Mouse (Mus musculus) neural tube, embryonic 13.5 days (tissue): Measurements from ENCODE around the gene Fam209. TPM values are rescaled to one million over a fixed set of nuclear protein-coding genes. Genes with fewer than 3 reads are reported as not detected.

Source experiments
- ATAC-seq: fragments of 200-750 bp; cut with Nextera tagmentation; 2 replicates; pipeline ENCODE4 v1.8.0; 2017; ENCODE audit warnings: low read depth, mild to moderate bottlenecking, moderate TSS enrichment, moderate library complexity
- H3K27ac ChIP-seq: fragments of 300-500 bp; sonication (generic); replicated peaks from 2 replicates; pipeline ENCODE4 v1.5.1; 2015; ENCODE audit warnings: moderate library complexity, mild to moderate bottlenecking, inconsistent platforms
- H3K27me3 ChIP-seq: fragments of 300-500 bp; sonication (generic); 2 replicates; pipeline ENCODE4 v1.6.1; 2015; ENCODE audit warnings: mild to moderate bottlenecking, inconsistent platforms
- H3K36me3 ChIP-seq: fragments of 300-500 bp; sonication (generic); 2 replicates; pipeline ENCODE4 v1.6.1; 2015; ENCODE audit warnings: mild to moderate bottlenecking, inconsistent platforms
- H3K4me1 ChIP-seq: fragments of 300-500 bp; sonication (generic); replicated peaks from 2 replicates; pipeline ENCODE4 v1.6.1; 2015; ENCODE audit warnings: inconsistent platforms
- H3K4me2 ChIP-seq: fragments of 300-500 bp; sonication (generic); 2 replicates; pipeline ENCODE4 v1.6.1; 2015; ENCODE audit warnings: inconsistent platforms, mild to moderate bottlenecking, moderate library complexity
- H3K4me3 ChIP-seq: fragments of 300-500 bp; sonication (generic); 2 replicates; pipeline ENCODE4 v1.5.1; 2015; ENCODE audit warnings: mild to moderate bottlenecking, inconsistent platforms
- H3K9ac ChIP-seq: fragments of 300-500 bp; sonication (generic); 2 replicates; pipeline ENCODE4 v1.6.1; 2015; ENCODE audit warnings: moderate library complexity, mild to moderate bottlenecking, inconsistent platforms
- H3K9me3 ChIP-seq: fragments of 300-500 bp; sonication (generic); 2 replicates; pipeline ENCODE4 v1.6.1; 2016; ENCODE audit warnings: inconsistent platforms
- WGBS: fragments of 180-500 bp; shearing (Covaris S2); methylation state at CpG from one replicate; pipeline ENCODE4 v1.1.7; 2015; 5-methylcytosine and 5-hydroxymethylcytosine counted together
- polyA plus RNA-seq: library from polyadenylated mRNA; unstranded; fragments of >200 nt; fragmentation: Nextera tagmentation; extraction: Ambion mirVana; gene quantifications from 2 replicates; pipeline ENCODE4 v1.2.1, GENCODE M21; 2015

Gene Fam209
- polyA plus RNA-seq, 1 experiment from 2014 or later, result 0.49 TPM

GRCm38 (mm10) chr2:172452458-172452857 lies 19.9 kb upstream of the Fam209 start:
- Histone ChIP-seq H3K4me3 (no peak overlapping the region), H3K36me3 (peaks cover 89% of the 10 kb centered on the region), H3K9me3 (no peaks in the 10 kb centered on the region), H3K27me3 (no peaks in the 10 kb centered on the region), H3K4me1 (no peaks in the 10 kb centered on the region), H3K4me2 (no peak overlapping the region), H3K9ac (no peak overlapping the region), H3K27ac (no peak overlapping the region)
- ATAC-seq, result no peak
- WGBS, result 94% methylated on average over 10 of the region's 10 CpGs

- no peak within 1 kb of the TSS for H3K4me3 ChIP-seq
- no peaks in the 10 kb centered on the region for H3K9me3 ChIP-seq
- no peaks in the 10 kb centered on the region for H3K27me3 ChIP-seq
- H3K4me1 ChIP-seq, result no peaks in the 10 kb centered on the region
- WGBS, result 88% methylated on average over 11 of the region's 11 CpGs
- H3K9ac ChIP-seq, result no peak within 1 kb of the TSS
- H3K36me3 ChIP-seq, result peaks cover 68% of the 10 kb centered on the region
- no peak within 1 kb of the TSS for H3K4me2 ChIP-seq
- ATAC-seq, result no peak
- H3K27ac ChIP-seq, result no peak within 1 kb of the TSS
Observed at GRCm38 (mm10) chr2:172458496-172458895, 13.8 kb upstream of the Fam209 start, which contains the start of gene Gcnt7. Gcnt7 (minus strand) TSS chr2:172458596.

DNA sequence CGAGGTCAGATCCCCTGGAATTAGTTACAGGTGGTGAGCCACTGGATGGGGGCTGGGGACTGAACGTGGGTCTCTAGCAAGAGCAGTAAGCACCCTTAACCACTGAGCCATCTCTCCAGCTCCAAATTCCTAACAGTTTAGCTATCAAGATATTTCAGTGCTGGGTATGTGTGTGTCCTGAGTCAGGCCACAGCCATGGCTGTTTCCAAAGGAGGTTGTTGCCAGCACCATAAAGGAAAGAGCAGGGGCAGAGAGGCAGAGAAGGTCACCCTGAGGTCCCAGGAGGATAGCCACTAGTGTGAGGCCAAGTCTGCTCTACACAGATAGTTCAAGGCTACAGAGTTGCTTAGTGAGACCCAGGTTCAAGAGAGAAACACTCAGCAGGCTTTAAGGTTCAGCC lies 11.7 kb upstream of the Fam209 start:
- H3K9me3 ChIP-seq, result no peaks in the 10 kb centered on the region
- 93% methylated on average over 2 of the region's 2 CpGs for WGBS
- H3K9ac ChIP-seq, result no peak overlapping the region
- no peak overlapping the region for H3K27ac ChIP-seq
- no peak for ATAC-seq
- H3K36me3 ChIP-seq, result peaks cover 75% of the 10 kb centered on the region
- H3K4me2 ChIP-seq, result no peak overlapping the region
- no peak overlapping the region for H3K4me3 ChIP-seq
- H3K27me3 ChIP-seq, result no peaks in the 10 kb centered on the region
- no peaks in the 10 kb centered on the region for H3K4me1 ChIP-seq

DNA sequence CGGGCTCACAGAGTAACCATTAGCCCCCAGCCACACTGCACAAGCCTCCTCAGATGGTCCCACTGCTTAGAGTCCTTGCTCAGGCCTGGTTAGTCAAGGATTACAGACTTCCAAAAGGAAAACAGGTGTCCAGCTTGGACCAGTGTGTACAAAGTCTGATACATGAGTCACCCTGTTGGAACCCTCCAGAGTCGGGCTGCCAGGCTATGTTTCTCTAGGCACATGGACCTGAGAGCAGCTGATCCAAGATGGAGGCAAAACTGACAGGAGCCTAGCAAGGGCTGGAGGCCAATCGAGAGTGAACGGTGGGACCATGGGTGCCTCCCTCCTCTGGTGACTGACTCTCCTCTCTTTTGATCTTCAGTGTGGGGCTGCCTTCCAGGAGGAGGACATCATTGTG lies 9.5 kb upstream of the Fam209 start:
- Histone ChIP-seq H3K4me3 (no peak overlapping the region), H3K4me1 (no peaks in the 10 kb centered on the region), H3K27ac (no peak overlapping the region), H3K9ac (no peak overlapping the region), H3K36me3 (peaks cover 78% of the 10 kb centered on the region), H3K9me3 (no peaks in the 10 kb centered on the region), H3K4me2 (no peak overlapping the region), H3K27me3 (no peaks in the 10 kb centered on the region)
- ATAC-seq, result no peak
- 92% methylated on average over 4 of the region's 4 CpGs for WGBS

DNA sequence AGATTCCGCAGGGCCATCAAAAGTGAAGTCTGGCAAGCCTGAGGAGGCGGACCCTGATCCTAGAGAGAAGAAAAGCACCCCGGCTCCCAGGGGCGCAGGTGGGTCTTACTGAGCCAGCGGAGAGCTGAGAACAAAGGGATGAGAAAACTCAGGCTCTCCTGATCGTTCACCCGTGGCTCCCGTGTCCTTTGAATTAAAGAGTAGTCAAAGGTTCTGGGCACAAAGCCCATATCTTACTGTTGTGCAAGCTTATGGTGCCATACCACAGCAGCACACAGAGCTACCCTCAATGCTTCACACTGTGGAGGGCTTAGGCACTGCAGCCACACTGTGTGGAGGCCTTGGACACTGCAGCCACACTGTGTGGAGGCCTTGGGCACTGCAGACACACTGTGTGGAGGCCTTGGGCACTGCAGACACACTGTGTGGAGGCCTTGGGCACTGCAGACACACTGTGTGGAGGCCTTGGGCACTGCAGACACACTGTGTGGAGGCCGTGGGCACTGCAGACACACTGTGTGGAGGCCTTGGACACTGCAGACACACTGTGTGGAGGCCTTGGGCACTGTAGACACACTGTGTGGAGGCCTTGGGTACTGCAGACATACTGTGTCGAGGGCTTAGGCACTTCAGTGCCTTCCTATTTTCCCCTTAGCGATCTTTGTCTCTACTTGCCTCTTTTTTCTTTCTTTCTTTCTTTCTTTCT lies 5.7 kb upstream of the Fam209 start:
- H3K27me3 ChIP-seq, result no peaks in the 10 kb centered on the region
- H3K4me3 ChIP-seq, result no peak overlapping the region
- 82% methylated on average over 11 of the region's 11 CpGs for WGBS
- H3K36me3 ChIP-seq, result peaks cover 83% of the 10 kb centered on the region
- no peak overlapping the region for H3K4me2 ChIP-seq
- H3K27ac ChIP-seq, result no peak overlapping the region
- no peak for ATAC-seq
- H3K9ac ChIP-seq, result no peak overlapping the region
- no peaks in the 10 kb centered on the region for H3K9me3 ChIP-seq
- H3K4me1 ChIP-seq, result no peaks in the 10 kb centered on the region

GRCm38 (mm10) chr2:172467206-172467605 lies 5.1 kb upstream of the Fam209 start:
- 98% methylated on average over 5 of the region's 5 CpGs for WGBS
- Histone ChIP-seq H3K27ac (no peak overlapping the region), H3K27me3 (no peaks in the 10 kb centered on the region), H3K36me3 (peaks cover 78% of the 10 kb centered on the region), H3K4me2 (no peak overlapping the region), H3K9me3 (no peaks in the 10 kb centered on the region), H3K4me3 (no peak overlapping the region), H3K9ac (no peak overlapping the region), H3K4me1 (no peaks in the 10 kb centered on the region)
- no peak for ATAC-seq

DNA sequence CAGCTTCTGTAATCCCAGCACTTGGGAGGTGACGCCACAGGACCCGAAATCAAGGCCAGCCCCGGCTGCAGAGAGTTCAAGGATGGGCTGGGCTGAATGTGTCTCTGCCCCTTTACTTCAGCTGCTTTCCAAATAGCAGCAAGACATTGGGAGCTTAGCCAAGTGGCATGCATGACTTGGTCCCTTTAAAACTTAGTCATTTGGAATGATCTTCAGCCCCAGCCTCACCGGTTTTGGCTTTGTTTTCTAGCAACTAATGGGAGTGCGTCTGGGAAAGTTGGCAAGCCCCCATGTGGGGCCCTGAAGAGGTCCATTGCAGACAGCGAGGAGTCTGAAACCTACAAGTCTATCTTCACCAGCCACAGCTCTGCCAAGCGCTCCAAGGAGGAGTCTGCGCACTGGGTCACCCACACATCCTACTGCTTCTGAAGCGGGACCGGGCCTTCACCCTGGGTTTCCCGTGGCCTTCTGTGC lies 3.9 kb upstream of the Fam209 start:
- no peaks in the 10 kb centered on the region for H3K9me3 ChIP-seq
- H3K36me3 ChIP-seq, result peaks cover 67% of the 10 kb centered on the region
- no peak overlapping the region for H3K9ac ChIP-seq
- WGBS, result 64% methylated on average over 11 of the region's 11 CpGs
- H3K27ac ChIP-seq, result no peak overlapping the region
- peaks cover 4% of the 10 kb centered on the region; the same call in 1 of the 2 replicates for H3K4me1 ChIP-seq
- H3K27me3 ChIP-seq, result no peaks in the 10 kb centered on the region
- H3K4me3 ChIP-seq, result no peak overlapping the region
- no peak overlapping the region for H3K4me2 ChIP-seq
- peak; percentile 75 for ATAC-seq

DNA sequence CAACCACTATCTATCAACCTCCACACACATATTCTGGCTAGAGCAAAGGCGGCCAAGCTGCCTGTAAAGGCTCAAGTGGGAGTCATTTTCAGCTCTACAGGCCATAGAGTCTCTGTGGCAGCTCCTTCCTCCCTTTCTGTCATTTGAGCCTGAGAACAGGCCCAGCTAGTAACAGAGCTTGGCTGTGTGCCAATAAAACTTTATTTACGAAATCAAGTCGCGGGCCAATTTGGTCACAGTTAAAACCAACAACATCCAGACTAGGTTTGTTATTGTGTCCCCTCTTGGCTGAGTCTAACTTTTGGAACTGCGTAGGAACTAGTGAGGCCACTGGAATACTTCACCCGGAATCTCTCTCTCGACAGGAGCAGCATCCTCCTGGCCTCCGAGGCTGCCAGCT lies 1.3 kb downstream of the Fam209 start:
- H3K9ac ChIP-seq, result no peak overlapping the region
- peaks cover 9% of the 10 kb centered on the region; the same call in 1 of the 2 replicates for H3K4me1 ChIP-seq
- no peaks in the 10 kb centered on the region; the same call in 1 of the 2 replicates for H3K27me3 ChIP-seq
- no peak overlapping the region for H3K27ac ChIP-seq
- H3K4me2 ChIP-seq, result no peak overlapping the region
- H3K36me3 ChIP-seq, result peaks cover 16% of the 10 kb centered on the region
- H3K9me3 ChIP-seq, result no peaks in the 10 kb centered on the region
- no peak for ATAC-seq
- H3K4me3 ChIP-seq, result no peak overlapping the region
- 55% methylated on average over 8 of the region's 8 CpGs for WGBS

- H3K27me3 ChIP-seq, result no peaks in the 10 kb centered on the region; the same call in 1 of the 2 replicates
- peaks cover 2% of the 10 kb centered on the region for H3K36me3 ChIP-seq
- no peak for ATAC-seq
- H3K9ac ChIP-seq, result no peak overlapping the region
- no peak overlapping the region for H3K27ac ChIP-seq
- H3K4me1 ChIP-seq, result peaks cover 9% of the 10 kb centered on the region; the same call in 1 of the 2 replicates
- no peak overlapping the region for H3K4me3 ChIP-seq
- WGBS, result 31% methylated on average over 6 of the region's 6 CpGs
- no peaks in the 10 kb centered on the region for H3K9me3 ChIP-seq
- H3K4me2 ChIP-seq, result no peak overlapping the region
Observed at GRCm38 (mm10) chr2:172474970-172475369, 2.6 kb downstream of the Fam209 start.

DNA sequence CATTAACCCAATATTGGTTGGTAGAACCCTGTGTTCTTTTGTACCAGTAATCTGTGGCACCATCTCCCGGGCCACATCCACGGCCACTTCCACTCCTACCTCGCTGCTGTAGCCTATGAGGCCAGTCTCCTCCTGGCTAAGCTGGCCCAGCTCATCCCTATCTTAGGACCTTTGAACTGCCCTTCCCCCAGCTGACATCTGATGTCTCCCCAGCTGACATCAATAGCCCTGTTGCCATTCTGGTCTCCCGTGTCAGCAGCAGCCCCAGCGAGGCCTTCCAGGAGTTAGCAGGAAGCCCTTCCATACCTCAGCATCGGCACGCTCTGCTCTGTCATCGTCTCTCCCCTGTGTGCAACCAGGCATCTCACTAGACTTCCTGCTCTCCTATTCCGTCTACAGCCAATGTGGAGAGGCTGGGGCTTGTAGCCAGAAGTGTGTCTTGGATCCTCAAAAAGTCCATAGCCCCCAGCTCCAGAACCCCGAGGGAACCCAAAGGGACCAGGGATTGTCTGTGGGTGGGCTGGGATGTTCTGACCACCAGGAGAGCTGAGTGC lies 4.5 kb downstream of the Fam209 start:
- H3K9me3 ChIP-seq, result no peaks in the 10 kb centered on the region
- no peaks in the 10 kb centered on the region; the same call in 1 of the 2 replicates for H3K27me3 ChIP-seq
- no peak overlapping the region for H3K27ac ChIP-seq
- H3K36me3 ChIP-seq, result no peaks in the 10 kb centered on the region
- H3K9ac ChIP-seq, result no peak overlapping the region
- ATAC-seq, result no peak
- 49% methylated on average over 10 of the region's 10 CpGs for WGBS
- H3K4me3 ChIP-seq, result no peak overlapping the region
- peaks cover 9% of the 10 kb centered on the region; the same call in 1 of the 2 replicates for H3K4me1 ChIP-seq
- no peak overlapping the region for H3K4me2 ChIP-seq

DNA sequence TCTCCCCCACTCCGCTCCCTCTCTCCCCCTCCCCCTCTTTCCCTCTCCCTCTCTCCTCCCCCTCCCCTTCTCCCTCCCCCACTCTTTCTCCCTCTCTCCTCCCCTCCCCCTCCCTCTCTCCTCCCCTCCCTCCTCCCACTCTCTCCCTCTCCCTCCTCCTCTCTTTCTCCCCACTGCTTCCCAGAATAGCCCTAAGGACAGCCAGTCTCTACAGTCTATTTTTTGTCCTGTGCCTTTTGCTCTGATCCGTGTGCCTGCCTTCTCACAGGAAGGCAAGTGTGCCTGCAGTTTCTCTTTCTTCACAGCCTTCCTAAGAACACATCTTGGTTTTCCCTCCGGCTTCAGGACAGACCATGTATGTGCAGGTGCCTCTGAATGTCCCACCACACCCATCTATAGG lies 5.0 kb downstream of the Fam209 start:
- WGBS, result 35% methylated on average over 3 of the region's 3 CpGs
- peaks cover 9% of the 10 kb centered on the region; the same call in 1 of the 2 replicates for H3K4me1 ChIP-seq
- no peak overlapping the region for H3K4me2 ChIP-seq
- no peaks in the 10 kb centered on the region for H3K9me3 ChIP-seq
- no peak overlapping the region for H3K9ac ChIP-seq
- no peak overlapping the region for H3K4me3 ChIP-seq
- no peak overlapping the region for H3K27ac ChIP-seq
- H3K36me3 ChIP-seq, result no peaks in the 10 kb centered on the region
- no peaks in the 10 kb centered on the region; the same call in 1 of the 2 replicates for H3K27me3 ChIP-seq
- ATAC-seq, result peak; percentile 13; the same call in 1 of the 2 replicates

GRCm38 (mm10) chr2:172477860-172478259 lies 5.5 kb downstream of the Fam209 start:
- H3K9me3 ChIP-seq, result no peaks in the 10 kb centered on the region
- H3K27ac ChIP-seq, result no peak overlapping the region
- no peak overlapping the region for H3K4me2 ChIP-seq
- no peak overlapping the region for H3K9ac ChIP-seq
- H3K27me3 ChIP-seq, result no peaks in the 10 kb centered on the region; the same call in 1 of the 2 replicates
- H3K36me3 ChIP-seq, result no peaks in the 10 kb centered on the region
- WGBS, result 0% methylated on average over 2 of the region's 2 CpGs
- peak; percentile 25; the same call in 1 of the 2 replicates for ATAC-seq
- H3K4me1 ChIP-seq, result peaks cover 9% of the 10 kb centered on the region; the same call in 1 of the 2 replicates
- no peak overlapping the region for H3K4me3 ChIP-seq
